Mouse (Mus musculus) embryonic fibroblast, embryonic 13.5 days (primary cell): Measurements from ENCODE around the gene Ppp1r12c. TPM values are rescaled to one million over a fixed set of nuclear protein-coding genes. Genes with fewer than 3 reads are reported as not detected.
"Not testable (repeated sequence)": the region's sequence is repeated elsewhere in the genome, so short reads cannot be mapped to it uniquely, and the experiment has no call there.

ENCODE experiments used
- H3K27ac ChIP-seq: 2 replicates; pipeline ENCODE4 v1.5.1; 2012; ENCODE audit warnings: low read length, control low read depth, inconsistent platforms; ENCODE audit not compliant: insufficient read depth
- H3K4me1 ChIP-seq: 2 replicates; pipeline ENCODE4 v1.6.1; 2011; ENCODE audit warnings: low read length; ENCODE audit not compliant: control insufficient read depth, insufficient read depth
- H3K4me3 ChIP-seq: 2 replicates; pipeline ENCODE4 v1.5.1; 2011; ENCODE audit warnings: mild to moderate bottlenecking, control low read depth, low read length; ENCODE audit not compliant: insufficient read depth
- CTCF ChIP-seq: IDR thresholded peaks from 2 replicates; pipeline ENCODE4 v1.5.1; 2011; ENCODE audit warnings: mild to moderate bottlenecking, control low read depth, low read length, moderate library complexity, borderline replicate concordance; ENCODE audit not compliant: insufficient read depth
- POLR2A ChIP-seq: IDR thresholded peaks from 2 replicates; pipeline ENCODE4 v1.6.1; 2011; ENCODE audit warnings: low read depth, mild to moderate bottlenecking, control low read depth, low read length, moderate library complexity
- polyA plus RNA-seq: library from polyadenylated mRNA; stranded (reverse); fragments of >200 nt; gene quantifications from 2 replicates; pipeline ENCODE4 v1.2.4, GENCODE M21; 2011; ENCODE audit warnings: low read depth; ENCODE audit not compliant: missing spikeins, insufficient read length

The Ppp1r12c gene
- polyA plus RNA-seq = 72.2 and 79.4 TPM in 2 replicates

DNA sequence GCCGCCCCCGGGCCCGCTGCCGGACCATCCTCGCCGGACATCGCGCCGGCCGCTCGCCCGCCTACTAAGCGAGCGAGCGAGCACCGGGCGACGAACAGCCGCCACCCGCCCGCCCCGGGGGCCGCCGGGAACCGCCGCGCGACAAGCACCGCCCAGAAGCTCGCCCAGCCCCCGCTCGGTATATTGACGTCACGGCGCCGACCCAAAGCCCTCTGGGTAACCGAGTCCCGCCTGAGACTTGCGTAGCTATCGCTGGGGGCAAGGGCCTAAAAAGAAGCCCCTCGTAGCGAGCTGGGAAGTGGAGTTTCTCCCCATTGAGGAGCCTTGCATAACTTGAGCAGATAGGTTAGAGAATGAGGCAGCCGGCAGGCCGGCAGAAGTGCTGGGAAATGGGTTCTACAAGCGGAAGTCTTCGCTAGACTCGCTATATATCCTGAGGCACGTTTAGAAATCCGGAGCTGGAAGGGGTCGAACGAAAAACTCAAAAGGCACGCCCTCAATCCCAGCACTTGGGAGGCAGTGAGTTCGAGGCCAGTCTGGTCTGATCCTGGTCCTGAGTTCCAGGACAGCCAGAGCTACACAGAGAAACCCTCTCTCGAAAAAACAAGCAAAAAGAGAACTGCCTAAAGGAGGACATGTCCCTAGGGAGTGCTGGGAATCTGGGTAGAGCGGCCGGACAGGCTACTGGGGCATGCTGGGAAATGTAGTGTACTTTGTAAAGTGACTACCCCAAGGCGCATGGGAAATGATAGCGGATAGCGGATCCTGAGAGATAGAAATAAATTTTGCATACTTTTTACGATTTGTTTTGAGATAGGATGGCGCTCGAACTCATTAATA lies at the start of gene Ppp1r12c:
Gene Ppp1r12c (minus strand): TSS at position 123 of the 840 bp plus-strand sequence.
- H3K27ac ChIP-seq = peak within 1 kb of the TSS; percentile 85
- peak within 1 kb of the TSS; percentile 79 for H3K4me3 ChIP-seq
- H3K4me1 ChIP-seq = peaks cover 15% of the 10 kb centered on the region
- no peak for TF ChIP-seq CTCF
- peak; percentile 62 for TF ChIP-seq POLR2A

- no peaks in the 10 kb centered on the region for H3K4me1 ChIP-seq
- H3K4me3 ChIP-seq = no peak within 1 kb of the TSS
- no peak for TF ChIP-seq CTCF
- TF ChIP-seq POLR2A = no peak
- no peak within 1 kb of the TSS for H3K27ac ChIP-seq
Measured at GRCm38 (mm10) chr7:4547221-4547641, 45.8 kb upstream of the Ppp1r12c start, which contains the start of gene Syt5. Syt5 (minus strand) TSS chr7:4547541.

GRCm38 (mm10) chr7:4546591-4547131 lies 45.2 kb upstream of the Ppp1r12c start:
- no peak overlapping the region for H3K27ac ChIP-seq
- H3K4me1 ChIP-seq = no peaks in the 10 kb centered on the region
- TF ChIP-seq CTCF (no peak), POLR2A (no peak)
- H3K4me3 ChIP-seq = no peak overlapping the region

GRCm38 (mm10) chr7:4546050-4546449 lies 44.6 kb upstream of the Ppp1r12c start:
- no peak for TF ChIP-seq POLR2A
- no peak overlapping the region for H3K4me3 ChIP-seq
- H3K27ac ChIP-seq = no peak overlapping the region
- no peaks in the 10 kb centered on the region for H3K4me1 ChIP-seq

DNA sequence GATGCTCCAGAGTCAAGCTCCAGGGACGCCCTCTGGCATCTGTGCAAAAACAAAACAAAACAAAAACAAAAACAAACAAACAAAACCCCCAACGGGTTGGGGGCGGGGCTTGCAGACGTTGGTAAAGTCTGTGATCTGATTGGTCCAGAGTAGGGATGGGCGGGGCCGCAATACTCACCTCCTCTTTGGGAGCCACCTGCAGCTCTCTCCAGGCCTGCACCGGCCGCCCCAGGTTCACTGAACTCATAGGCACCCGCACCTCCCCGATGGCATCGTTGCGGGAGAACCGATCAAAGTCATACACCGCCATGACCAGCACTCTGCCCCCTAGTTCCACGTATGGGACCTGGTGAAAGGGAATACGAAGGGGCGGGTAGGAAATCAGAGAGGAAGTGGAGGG lies 40.5 kb upstream of the Ppp1r12c start:
- Histone ChIP-seq H3K27ac (no peak overlapping the region), H3K4me3 (no peak overlapping the region), H3K4me1 (no peaks in the 10 kb centered on the region)
- TF ChIP-seq POLR2A (no peak), CTCF (no peak)

DNA sequence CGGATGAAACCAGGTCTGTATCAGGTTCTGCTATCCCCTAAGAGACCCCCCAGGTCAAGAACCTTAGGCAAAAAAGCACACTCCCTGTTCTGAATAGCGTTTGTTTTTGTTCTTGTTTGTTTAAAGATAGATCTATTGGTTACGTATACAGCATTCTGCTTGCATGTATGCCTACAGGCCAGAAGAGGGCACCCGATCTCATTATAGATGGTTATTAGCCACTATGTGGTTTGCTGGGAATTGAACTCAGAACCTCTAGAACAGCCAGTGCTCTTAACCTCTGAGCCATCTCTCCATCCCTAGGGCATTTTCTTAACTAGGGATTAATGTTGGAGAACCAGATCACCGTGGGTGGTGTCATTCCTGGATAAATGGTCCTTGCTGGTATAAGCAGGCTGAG lies 39.9 kb upstream of the Ppp1r12c start:
- Histone ChIP-seq H3K4me1 (no peaks in the 10 kb centered on the region), H3K27ac (no peak overlapping the region), H3K4me3 (no peak overlapping the region)
- TF ChIP-seq POLR2A (no peak), CTCF (no peak)

- TF ChIP-seq POLR2A = no peak
- no peak for TF ChIP-seq CTCF
- H3K4me1 ChIP-seq = no peaks in the 10 kb centered on the region
- H3K4me3 ChIP-seq = no peak overlapping the region
- no peak overlapping the region for H3K27ac ChIP-seq
Measured at GRCm38 (mm10) chr7:4539019-4539418, 37.5 kb upstream of the Ppp1r12c start.

GRCm38 (mm10) chr7:4537181-4537580 lies 35.7 kb upstream of the Ppp1r12c start:
- Histone ChIP-seq H3K27ac (no peak overlapping the region), H3K4me3 (no peak overlapping the region), H3K4me1 (no peaks in the 10 kb centered on the region)
- TF ChIP-seq CTCF = no peak
- no peak for TF ChIP-seq POLR2A

DNA sequence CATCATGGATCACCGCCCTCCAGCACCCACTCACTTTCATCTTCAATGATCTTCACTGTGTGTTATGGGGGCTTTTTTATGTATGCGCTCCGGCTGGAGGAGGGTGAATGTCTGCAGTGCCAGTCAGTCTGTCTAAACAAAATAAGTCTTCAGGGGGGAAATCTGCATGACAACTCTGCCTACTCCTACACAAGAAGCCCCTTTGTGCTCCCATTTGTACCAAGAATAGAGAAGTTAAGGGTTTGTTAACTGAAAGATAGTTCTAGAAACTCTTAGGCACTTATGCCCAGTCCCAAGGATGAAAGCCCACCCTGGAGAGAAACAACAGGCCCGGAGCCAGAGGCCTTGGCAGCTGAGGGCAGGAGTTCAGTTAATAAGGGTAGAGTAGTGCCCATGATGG lies 34.9 kb upstream of the Ppp1r12c start:
- H3K4me1 ChIP-seq = no peaks in the 10 kb centered on the region
- no peak overlapping the region for H3K4me3 ChIP-seq
- no peak overlapping the region for H3K27ac ChIP-seq
- TF ChIP-seq CTCF = no peak
- TF ChIP-seq POLR2A = no peak

DNA sequence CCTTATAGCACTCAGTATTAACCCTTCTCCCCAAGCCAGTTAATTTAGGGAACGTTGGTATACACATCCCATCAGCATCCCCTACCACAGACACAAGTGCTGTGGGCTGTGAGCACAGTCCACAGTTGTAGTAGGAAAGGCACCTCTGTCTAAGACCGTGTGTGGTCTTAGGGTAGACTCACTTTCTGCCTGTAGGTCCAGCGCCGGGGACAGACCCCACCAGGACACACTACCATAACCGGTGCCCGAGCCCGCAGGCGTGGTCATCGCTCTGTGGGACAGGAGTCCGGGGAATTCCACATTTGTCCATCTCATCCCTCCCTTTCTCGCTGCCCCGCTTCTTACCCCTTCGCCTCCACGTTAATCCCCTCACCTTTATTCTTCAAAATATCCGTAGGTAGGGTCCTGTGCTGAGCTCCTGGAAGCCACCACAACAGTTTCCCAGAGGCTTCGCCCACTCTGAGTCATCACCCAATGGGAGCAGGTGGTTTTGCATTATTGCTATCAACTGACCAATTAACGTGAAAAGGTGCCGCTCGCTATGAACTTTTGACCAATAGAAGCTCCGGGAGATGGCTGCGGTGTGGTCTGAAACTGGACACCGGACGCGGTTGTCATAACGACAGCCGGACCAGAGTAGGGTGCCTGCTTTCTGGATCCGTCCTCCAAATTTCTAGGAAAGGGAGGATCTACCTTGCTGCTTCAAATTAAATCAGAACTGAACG lies 30.7 kb upstream of the Ppp1r12c start, which contains the start of gene Dnaaf3:
Gene Dnaaf3 (minus strand): TSS at position 449 of the 725 bp plus-strand sequence.
- no peak within 1 kb of the TSS for H3K27ac ChIP-seq
- no peaks in the 10 kb centered on the region for H3K4me1 ChIP-seq
- H3K4me3 ChIP-seq = peak within 1 kb of the TSS; percentile 33
- no peak for TF ChIP-seq CTCF

- H3K4me3 ChIP-seq, H3K27ac ChIP-seq, H3K4me1 ChIP-seq: not testable (repeated sequence)
Measured at GRCm38 (mm10) chr7:4530166-4530565, 28.7 kb upstream of the Ppp1r12c start.
